Mouse (Mus musculus): ENCODE data around the gene Plcxd1. TPM values are rescaled to one million over a fixed set of nuclear protein-coding genes. Genes with fewer than 3 reads are reported as not detected.
A peak's percentile ranks its signal among the peaks of the same experiment; 100 is the strongest.
"Not testable (repeated sequence)": the region's sequence is repeated elsewhere in the genome, so short reads cannot be mapped to it uniquely, and the experiment has no call there.

Gene Plcxd1
- total RNA-seq, 2 experiments from 2014 or later: 11.1 to 12.0 TPM

DNA sequence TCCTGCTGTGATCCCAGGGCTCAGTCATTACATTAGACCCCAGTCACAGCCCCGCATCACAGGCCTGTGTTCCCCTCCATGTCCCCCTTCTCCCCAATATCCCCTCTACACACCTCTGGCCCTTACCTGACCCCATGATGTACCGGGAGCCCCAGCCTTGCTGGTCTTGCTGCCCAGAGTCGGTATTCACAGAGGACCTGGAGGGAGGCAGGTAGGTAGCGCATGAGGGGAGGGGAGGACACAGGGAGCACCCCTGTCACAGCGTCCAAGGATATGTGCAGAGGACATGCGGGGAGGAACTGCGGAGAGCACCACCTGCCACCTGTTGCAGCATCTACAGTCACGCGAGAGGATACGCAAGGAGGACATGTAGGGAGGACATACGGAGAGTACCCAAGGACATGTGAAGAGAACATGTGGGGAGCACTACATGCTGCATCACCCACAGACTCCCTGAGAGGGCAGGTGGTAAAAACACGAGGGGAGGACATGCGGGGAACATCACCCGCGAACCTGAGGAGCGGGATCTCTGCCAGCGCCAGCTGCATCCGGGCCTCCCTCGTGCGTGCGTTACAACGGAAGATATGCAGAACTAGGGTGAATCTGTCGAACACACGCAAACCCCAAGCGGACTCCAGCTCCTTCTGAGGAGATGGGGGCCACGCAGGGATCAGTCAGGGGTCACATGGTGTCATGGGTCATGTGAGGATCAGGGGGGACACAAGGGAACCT lies 6.5 kb downstream of the Plcxd1 start:
- intact Hi-C loops (cut with DNase I): loop anchor here (5.0 to 10.0 kb wide), 2 partner anchors 549 to 1742 kb away; partner anchors contain the start of genes Crlf2 and Gm42517
- peak; percentile 10 to 43 for DNase-seq (ENCODE audit: low spot score in 2 of 2)

DNA sequence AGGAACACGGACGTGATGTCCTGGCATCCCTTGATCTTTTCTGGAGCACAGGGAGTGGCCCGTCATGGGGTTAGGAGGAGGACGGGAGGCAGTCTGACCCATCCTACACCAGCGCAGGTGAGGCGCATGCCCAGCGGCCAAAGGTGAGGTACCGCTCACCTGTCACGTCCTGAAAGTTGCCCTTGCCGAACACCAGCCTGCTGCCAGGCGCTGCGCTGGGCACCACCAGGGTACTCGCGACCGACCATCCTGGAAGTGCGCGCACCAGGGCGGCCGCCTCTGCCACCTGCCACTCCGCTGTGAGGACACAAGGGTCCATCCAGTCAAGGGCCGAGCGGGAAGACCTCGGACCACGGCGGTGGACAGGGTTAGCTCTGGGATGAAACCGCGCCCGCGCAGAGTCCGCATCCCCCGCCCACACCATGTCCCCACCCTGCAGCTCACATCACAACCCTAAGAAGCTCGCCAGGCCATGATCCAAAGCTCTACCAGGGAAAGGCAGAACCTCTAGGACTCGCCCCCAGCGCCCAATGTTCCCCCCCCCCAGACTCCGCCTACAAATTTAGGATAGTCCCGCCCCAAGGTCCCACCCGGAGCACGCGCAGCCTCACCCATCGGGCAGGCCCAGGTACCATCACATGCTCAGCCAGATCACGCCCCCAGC lies 7.3 kb downstream of the Plcxd1 start:
- intact Hi-C loops (cut with DNase I): loop anchor here (1.0 to 10.0 kb wide), 3 partner anchors 12 to 1742 kb away; partner anchors contain the start of genes Crlf2 and Gm42517

DNA sequence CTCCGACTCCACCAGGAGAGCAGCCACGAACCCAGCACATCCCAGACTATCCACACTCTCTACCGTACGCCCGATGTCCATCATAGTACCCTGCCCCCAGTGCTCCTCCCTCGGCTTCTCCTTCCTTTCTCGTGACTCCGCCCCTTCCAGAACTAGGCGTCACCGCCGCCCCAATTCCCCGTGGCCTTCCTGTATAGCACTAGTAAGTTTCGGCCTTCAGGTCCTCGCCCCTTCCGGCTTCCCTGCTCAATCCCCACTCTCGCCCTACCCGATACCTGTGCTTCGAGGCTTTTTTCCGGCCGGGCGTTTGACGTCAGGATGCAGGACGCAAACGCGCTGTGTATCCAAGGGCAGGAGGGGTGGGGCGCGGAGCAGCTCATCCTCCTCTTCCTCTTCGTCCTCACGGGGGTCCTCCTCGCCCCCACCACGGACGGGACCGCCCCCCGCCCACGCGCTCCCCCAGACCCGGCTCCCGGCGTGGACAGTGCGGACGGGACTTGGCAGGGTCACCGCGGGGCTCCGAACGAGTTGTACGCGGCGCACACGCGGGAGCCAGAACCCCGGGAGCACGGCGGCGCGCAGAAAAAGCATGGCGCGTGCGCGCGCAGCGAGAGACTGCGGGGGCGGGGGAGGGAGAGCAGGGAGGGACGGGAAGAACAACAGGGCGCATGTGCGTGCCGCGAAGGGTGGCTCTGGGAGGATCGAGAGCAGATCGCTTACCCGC lies 8.0 kb downstream of the Plcxd1 start, which contains the start of gene Gtpbp6:
Gene Gtpbp6 (minus strand): TSS at position 617 of the 724 bp plus-strand sequence.
- intact Hi-C loops (cut with DNase I): loop anchor here (1.0 to 10.0 kb wide), 3 partner anchors 12 to 1743 kb away; partner anchors contain the start of genes Crlf2 and Gm42517
- DNase-seq (ENCODE audit: low spot score in 2 of 2): peak; percentile 94 to 96

More for the DNA sequence above, 7.3 kb downstream of the Plcxd1 start:
- DNase-seq (ENCODE audit: low spot score in 2 of 2): peak; percentile 33 to 40

DNA sequence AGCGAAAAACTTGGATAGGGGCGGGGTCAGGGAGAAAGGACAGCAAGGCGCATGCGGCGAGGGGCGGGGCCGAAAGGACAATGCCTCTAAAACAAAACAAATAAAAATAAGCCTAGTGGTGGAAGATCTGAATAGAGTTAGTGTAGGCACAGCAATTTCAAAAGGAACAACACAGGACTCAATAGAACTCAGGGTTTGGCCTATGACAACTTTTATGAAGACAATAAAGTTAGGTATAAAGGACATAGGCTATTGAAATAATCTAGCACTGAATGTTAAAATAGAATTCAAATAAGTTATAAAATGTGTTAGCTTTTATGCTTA lies 8.5 kb downstream of the Plcxd1 start:
- no peak for DNase-seq (ENCODE audit: low spot score in 2 of 2)
- intact Hi-C loops (cut with DNase I): loop anchor here (5.0 to 10.0 kb wide), 2 partner anchors 551 to 1743 kb away; partner anchors contain the start of genes Crlf2 and Gm42517

DNA sequence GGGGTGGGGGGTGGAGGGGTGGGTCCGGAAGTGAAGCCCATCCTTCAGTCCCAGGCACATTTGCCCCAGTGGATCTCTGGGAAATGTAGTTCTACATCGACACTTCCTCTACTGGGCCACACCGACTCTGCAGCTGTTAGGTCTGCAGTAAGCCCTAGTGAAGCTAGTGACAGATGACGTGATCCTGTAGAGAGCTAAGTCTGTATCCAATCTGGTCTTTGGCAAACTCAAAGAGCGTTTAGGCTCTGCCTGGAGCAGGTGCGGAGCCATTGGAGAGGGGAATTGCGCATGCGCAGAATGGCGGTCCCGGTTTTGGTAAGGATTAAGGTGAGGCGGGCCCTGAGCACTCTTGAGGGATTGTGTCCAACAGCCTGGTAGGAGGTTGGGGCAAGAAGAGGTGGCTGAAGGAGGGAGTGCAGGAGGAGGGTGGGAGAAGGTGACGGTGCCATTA lies 10.2 kb downstream of the Plcxd1 start, which contains the start of gene Zfp605:
Gene Zfp605 (plus strand): TSS at position 102 of the 451 bp plus-strand sequence.
- intact Hi-C loops (cut with DNase I): loop anchor here (2.0 to 10.0 kb wide), 3 partner anchors 25 to 1745 kb away; partner anchors contain the start of genes Chfr, Crlf2 and Gm42517
- peak; percentile 90 to 93 for DNase-seq (ENCODE audit: low spot score in 2 of 2)

DNA sequence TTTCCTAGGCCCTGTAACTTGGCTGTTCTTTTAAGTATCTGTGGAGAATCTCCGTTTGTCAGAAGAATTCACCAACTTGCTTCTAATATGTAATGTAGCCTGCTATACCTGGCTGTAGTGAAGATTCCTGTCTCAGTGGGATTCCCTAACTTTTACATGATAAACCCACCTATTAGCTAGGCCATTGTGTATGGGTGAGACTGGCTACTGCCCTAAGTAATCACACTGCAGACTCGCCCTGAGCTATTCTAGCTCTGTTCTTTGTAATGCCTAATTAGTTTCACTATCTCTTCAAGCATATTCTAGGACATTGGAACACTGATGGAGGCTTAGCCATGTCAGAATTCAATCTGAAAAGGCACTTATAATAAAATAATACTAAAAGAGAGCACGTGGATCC lies 22.6 kb downstream of the Plcxd1 start:
- not testable (repeated sequence) for DNase-seq (ENCODE audit: low spot score in 2 of 2)

DNA sequence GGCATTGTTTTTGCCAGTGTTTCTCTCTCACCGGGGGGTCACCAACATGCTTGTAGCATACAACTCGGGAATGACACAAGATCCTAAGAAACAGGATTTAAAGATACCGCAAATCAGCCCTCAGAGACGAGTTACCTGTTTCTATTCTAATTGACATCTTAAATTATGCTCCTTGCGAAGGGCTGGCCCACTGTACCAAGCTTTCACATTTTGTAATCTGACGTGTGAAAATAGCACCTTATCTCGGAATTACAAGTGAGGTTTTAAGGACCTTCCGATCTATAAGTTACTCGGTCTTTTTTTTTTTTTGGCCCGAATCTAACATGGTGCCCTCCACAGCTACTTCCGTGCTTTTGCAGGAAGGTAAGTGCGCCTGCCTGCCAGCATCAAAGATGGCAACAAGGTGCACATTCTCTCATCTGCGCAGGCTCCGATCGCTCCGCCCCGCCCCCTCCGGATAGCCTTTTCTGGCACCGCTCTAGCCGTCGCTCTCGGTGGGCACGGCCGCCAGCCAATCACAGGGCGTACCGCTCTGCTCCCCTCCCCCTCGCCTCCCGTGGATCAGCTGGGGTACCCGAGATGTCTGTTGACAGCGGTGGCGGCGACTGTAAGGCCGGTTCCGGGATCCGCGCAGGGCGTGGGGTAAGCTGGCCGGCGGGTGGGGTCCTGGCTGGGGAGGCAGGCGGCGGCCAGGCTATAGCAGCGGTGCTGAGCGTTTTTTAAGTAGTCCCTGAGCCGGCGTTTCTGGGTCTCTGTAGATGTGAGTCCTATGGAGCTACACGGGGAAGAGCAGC lies 35.7 kb downstream of the Plcxd1 start, which contains the start of gene Chfr:
Gene Chfr (plus strand): TSS at position 550 of the 794 bp plus-strand sequence.
- peak; percentile 100 for DNase-seq (ENCODE audit: low spot score in 2 of 2)
- intact Hi-C loops (cut with DNase I): loop anchor here (2.0 kb wide), 1 partner anchor 25 kb away; the partner anchor contains the start of gene Zfp605

More for the DNA sequence above, 22.6 kb downstream of the Plcxd1 start:
- intact Hi-C loops (cut with DNase I): not testable (repeated sequence)

DNA sequence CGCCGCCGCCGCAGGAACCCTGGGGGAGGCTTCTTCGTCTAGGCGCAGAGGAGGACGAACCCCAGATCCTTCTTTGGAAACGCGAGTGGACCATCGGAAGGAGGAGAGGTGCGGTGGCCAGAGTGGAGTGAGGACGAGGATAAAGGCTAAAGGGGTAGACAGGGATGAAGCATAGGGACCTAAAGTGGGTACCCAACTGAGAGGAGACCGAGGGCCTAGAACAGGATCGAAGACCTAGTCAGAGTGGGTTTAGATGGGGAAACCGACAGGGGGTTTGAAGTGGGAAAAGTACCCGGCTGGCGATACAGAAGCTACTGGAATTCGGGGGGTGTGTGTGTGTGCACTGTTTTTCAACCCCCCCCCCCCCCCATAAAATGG lies 36.3 kb downstream of the Plcxd1 start:
- intact Hi-C loops (cut with DNase I): no loop called here

DNA sequence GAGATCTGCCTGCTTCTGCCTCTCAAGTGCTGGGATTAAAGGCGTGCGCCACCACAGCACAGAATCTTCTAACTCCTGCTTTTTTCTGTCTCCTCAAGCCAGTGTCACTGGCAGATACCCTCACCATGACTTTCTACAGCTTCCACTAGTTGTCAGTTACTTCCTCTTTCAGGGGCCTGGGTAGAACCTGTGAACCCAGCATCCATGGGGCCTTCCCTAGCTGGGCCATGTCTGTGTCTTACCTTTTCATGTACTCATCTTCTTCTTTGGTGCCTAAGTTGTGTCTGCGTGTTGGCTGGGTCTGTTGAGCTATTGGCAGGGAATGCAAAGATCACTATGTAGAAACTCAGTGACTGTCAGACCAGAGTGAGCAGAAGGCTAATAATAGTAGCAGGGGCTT lies 38.0 kb downstream of the Plcxd1 start:
- intact Hi-C loops (cut with DNase I): no loop called here
- no peak for DNase-seq (ENCODE audit: low spot score in 2 of 2)

More for the DNA sequence above, 36.3 kb downstream of the Plcxd1 start:
- DNase-seq (ENCODE audit: low spot score in 2 of 2): no peak

DNA sequence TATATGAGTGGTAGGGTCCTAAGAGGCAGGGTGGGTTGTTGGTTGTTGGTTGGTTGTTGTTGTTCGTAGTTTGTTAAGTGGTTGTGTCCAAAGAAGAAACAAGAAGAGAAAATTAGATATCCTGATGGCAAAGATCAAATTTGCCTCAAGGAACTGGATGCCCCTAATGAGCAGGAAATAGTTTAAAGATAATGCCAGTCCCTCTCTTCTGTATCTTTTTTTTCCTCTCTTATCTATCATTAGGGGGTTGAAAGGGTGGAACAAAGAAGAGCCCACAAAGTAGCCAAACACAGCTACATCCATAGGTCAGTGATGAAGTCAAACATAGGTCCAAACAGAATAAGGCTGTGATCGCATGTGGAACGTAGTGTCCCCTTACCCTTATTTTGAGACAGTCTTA lies 39.6 kb downstream of the Plcxd1 start:
- intact Hi-C loops (cut with DNase I): no loop called here
- DNase-seq (ENCODE audit: low spot score in 2 of 2): no peak

DNA sequence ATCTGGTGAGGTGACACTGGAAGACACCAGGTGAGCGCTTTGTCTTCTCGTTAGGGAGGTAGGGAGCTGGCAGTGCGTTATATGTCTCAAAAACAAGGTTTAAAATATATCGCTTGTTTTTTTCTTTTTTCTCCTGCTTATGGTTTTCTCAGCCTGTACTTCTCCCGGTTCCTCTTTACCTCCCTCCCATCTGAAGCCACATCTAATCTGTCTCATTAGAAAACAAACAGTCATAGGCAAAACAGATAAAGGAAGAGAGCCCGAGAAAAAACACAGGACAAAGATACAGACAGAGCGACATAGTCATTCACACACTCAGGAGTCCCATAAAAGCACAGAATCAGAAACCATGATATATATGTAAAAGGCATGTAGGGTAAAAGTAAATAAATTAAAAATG lies 40.7 kb downstream of the Plcxd1 start:
- DNase-seq (ENCODE audit: low spot score in 2 of 2): no peak
- intact Hi-C loops (cut with DNase I): no loop called here

DNA sequence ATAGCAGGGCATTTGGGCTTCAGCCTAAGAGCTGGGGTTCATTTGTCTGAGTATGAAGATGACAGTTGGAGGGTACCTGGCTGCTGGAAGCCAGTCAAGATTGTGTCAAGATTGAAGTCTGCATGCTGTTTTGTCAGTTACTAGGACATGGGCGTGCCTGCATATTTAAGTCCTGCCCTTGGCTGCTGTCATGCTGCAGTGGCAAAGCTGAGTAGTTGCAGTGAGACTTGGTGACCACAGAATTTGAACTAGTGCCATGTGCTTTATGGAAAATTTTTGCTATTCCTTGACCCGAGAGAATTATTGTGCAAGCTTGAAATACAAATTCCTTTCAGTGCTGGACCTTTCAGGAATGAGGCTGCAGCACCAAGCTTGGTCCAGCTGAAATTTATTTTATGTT lies 42.5 kb downstream of the Plcxd1 start:
- no peak for DNase-seq (ENCODE audit: low spot score in 2 of 2)
- intact Hi-C loops (cut with DNase I): no loop called here

DNA sequence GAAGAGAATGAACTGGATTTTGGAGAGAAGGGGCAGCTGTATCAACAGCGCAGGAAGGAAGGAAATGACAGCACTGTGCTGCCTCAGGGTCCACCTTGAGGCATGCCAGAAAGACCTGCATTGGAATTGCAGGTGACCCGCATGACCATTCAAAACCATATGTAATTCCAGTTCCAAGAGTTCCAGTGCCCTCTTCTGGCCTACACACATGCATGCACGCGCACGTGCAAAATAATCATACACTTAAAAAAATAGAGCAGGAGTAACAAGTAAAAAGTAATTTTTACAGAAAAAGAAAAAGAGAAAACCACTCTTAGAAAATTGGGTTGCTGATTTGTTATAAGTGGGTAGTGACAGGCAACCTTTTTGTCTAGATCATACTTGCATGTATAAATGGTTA lies 43.2 kb downstream of the Plcxd1 start:
- no peak for DNase-seq (ENCODE audit: low spot score in 2 of 2)
- intact Hi-C loops (cut with DNase I): no loop called here

Other genes with a start within 250 kb of the Plcxd1 start
- 10 to 100 TPM; 28.0 to 43.1 TPM for gene Gm15446, start 176.6 kb upstream of the Plcxd1 start, total RNA-seq (2021)
- gene Zfp932, start 103.4 kb upstream of the Plcxd1 start, total RNA-seq (2021): 10 to 100 TPM; 40.8 to 61.3 TPM
- 1 to 10 TPM; 7.2 to 7.6 TPM for gene Gm17655, start 27.5 kb upstream of the Plcxd1 start, total RNA-seq (2021)
- under 1 TPM; 0.48 to 0.72 TPM for gene Gm35315, start 5.5 kb upstream of the Plcxd1 start, total RNA-seq (2021)
- 10 to 100 TPM; 85.4 to 88.5 TPM for gene Gtpbp6, start 8.2 kb downstream of the Plcxd1 start, total RNA-seq (2021)
- 10 to 100 TPM; 15.4 to 18.8 TPM for gene Zfp605, start 10.1 kb downstream of the Plcxd1 start, total RNA-seq (2021)
- gene Chfr, start 35.9 kb downstream of the Plcxd1 start, total RNA-seq (2021): 10 to 100 TPM; 42.5 to 62.2 TPM
- 10 to 100 TPM; 42.0 to 46.7 TPM for gene Golga3, start 76.7 kb downstream of the Plcxd1 start, total RNA-seq (2021)
- 10 to 100 TPM; 37.1 to 37.2 TPM for gene Ankle2, start 131.0 kb downstream of the Plcxd1 start, total RNA-seq (2021)
- 10 to 100 TPM; 61.0 to 68.1 TPM for gene Pgam5, start 169.9 kb downstream of the Plcxd1 start, total RNA-seq (2021)
- 1 to 10 TPM; 6.9 to 8.5 TPM for gene Pxmp2, start 186.2 kb downstream of the Plcxd1 start, total RNA-seq (2021)
- 1 to 10 TPM; 1.0 to 1.5 TPM for gene Pole, start 186.3 kb downstream of the Plcxd1 start, total RNA-seq (2021)
- gene P2rx2, start 243.2 kb downstream of the Plcxd1 start, total RNA-seq (2021): not detected
- gene Lrcol1, start 244.8 kb downstream of the Plcxd1 start, total RNA-seq (2021): not detected